Mouse (Mus musculus) urinary bladder, postnatal 4 days (tissue): ENCODE data around the gene P2rx2.

Experiments
- DNase-seq, 2 experiments: peaks; one replicate each; pipeline ENCODE4 v3.0.0; 2021 to 2022; ENCODE audit warnings: low spot score in 2 of 2

Gene P2rx2

DNA sequence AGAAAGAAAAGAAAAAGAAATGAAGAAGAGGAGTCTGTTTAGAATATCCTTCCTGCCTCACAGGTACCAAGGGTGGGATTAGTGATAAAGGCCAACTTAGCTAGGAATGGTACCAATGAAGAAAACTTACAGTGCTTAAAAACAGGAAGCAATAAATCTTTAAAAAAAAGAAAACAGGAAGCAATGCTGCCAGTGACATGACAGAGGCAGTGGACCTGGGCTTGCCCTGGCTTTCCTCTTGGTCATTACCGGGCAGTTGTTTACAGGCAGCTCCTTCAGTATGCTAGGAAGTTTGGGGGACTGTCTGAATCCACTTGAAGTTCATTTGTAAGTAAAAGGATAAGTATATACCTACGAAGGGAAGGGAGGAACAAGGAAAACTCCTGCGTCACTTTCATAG lies 12.5 kb downstream of the P2rx2 start:
- DNase-seq: no peak

DNA sequence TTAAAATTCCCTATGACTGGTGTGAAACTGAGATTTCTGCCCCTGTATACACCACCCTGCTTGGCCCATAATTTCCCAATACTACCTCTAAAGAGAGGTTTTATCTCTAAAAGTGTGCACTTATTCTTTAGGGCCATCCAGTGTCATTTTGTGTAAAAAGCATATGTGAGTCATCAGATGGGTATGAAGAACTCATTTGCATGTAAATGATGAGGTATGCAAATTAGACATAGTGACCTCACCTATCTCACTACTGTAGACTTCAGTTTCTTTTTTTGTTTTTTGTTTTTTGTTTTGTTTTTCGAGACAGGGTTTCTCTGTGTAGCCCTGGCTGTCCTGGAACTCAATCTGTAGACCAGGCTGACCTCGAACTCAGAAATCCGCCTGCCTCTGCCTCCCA lies 29.9 kb downstream of the P2rx2 start:
- no peak for DNase-seq

GRCm38 (mm10) chr5:110308861-110309260 lies 34.2 kb downstream of the P2rx2 start:
- DNase-seq: no peak

DNA sequence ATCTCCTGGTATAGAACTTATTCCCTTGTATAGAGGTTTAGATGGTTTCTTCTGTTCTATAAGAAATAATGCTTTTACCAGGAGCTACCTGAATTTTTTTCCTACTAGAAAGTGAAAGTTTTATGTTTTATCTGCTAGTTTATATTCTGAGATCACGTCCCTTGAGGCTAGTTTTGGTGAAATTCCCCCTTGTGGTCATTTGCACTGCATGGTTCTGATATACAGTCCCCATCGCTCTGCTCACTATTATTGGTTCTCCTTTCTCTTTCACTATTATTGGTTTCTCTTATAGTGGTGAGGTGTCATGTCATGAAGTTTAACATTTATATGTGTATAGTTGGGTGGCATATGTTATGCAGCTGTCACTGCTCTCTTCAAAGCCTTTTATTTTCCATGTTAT lies 42.4 kb downstream of the P2rx2 start:
- DNase-seq: no peak

GRCm38 (mm10) chr5:110296637-110297036 lies 46.4 kb downstream of the P2rx2 start:
- DNase-seq: no peak

DNA sequence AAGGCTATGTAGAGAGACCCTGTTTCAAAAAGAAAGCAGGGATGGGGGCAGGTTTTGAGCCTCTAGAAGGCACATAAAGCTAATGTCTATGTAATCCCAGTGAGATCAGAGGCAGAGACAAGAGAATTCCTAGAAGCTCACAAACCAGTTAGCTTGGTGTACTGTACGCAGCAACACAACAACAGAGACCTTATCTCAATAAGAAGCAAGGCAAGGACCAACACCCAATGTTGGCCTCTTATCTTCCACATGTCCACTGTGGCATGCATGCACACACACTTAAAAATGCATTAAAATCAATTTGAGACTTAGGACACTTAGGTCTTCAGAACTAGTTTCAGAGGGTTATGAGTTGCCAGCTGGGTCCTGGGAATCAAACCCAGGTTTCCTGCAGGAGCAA lies 51.4 kb downstream of the P2rx2 start:
- no peak for DNase-seq
